Mouse (Mus musculus) spleen, adult 2 months (tissue): ENCODE data around the gene Zbtb16.

Experiments
- CTCF ChIP-seq: fragments of 200-500 bp; IDR thresholded peaks from 2 replicates; pipeline ENCODE4 v1.5.1; 2011; ENCODE audit warnings: mild to moderate bottlenecking, inconsistent platforms; ENCODE audit not compliant: insufficient read depth, insufficient read length, insufficient replicate concordance; ENCODE audit errors: extremely low read depth
- POLR2A ChIP-seq: fragments of 200-500 bp; IDR thresholded peaks from 2 replicates; pipeline ENCODE4 v1.6.1; 2011; ENCODE audit warnings: low read depth, low read length, inconsistent platforms

DNA sequence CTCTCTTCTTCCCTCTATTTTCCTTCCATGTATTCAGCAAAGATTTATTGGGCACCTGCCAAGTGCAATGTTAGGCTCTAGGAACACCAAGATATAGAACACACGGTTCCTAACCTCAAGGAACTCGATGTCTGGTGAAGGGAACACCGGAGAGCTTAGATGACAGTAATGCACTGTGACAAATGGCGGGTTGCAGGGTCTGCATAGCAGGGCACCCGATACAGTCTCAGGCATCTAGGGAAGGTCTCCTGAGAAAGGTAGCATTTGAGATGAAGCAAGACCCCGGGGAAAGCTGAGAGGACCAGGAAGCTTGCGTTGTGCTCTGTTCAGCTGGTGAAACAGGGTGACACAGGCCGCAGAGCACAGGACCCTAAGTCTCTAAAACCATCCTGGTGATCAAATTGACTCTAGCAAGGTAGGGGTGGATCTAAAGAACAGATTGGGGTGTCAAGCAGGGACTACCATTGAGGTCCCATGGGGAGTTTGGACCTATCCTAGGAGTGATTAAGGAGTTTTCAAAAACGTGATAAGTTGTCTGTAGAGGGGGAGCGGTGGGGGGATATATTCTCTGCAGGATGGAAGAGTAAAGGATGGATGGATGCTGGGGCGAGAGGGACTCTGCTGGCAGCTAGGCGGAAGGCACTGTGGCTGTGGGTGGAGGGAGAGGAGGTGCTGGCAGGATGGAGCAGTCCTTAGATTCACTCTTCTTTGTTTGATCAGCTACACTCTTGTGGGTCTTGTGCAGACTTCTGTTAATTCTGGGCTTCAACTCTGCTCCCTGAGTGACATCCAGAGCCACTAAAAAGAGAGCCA, 187.5 kb downstream of the Zbtb16 start:
- TF ChIP-seq CTCF: no peak
- no peak for TF ChIP-seq POLR2A
